Mouse (Mus musculus) heart, postnatal 0 days (tissue): ENCODE measurements at regions not wholly inside any gene's neighbourhood (a gene's known extent, or its start where the extent isn't known, plus 50 kb on each side); places are given as distances from the start of the nearest gene placed in this dataset.

Source experiments
- CTCF ChIP-seq: IDR thresholded peaks from 2 replicates; pipeline ENCODE4 v1.5.1; 2016; ENCODE audit warnings: antibody characterized with exemption, control low read depth, low read depth
- EP300 ChIP-seq: IDR thresholded peaks from 2 replicates; pipeline ENCODE4 v1.6.1; 2016; ENCODE audit warnings: antibody characterized with exemption, low read depth

- no peak for TF ChIP-seq EP300
- no peak for TF ChIP-seq CTCF
Observed at GRCm38 (mm10) chr9:27464006-27464405, 67.4 kb downstream of the Spata19 start.
